Mouse (Mus musculus) forelimb bud, embryonic 11.5 days (tissue): ENCODE data around the gene Ccn2.

Experiments used
- DNase-seq: peaks from one replicate; pipeline ENCODE4 v3.0.0-alpha.2; 2012; ENCODE audit warnings: low read depth, low spot score

Gene Ccn2

DNA sequence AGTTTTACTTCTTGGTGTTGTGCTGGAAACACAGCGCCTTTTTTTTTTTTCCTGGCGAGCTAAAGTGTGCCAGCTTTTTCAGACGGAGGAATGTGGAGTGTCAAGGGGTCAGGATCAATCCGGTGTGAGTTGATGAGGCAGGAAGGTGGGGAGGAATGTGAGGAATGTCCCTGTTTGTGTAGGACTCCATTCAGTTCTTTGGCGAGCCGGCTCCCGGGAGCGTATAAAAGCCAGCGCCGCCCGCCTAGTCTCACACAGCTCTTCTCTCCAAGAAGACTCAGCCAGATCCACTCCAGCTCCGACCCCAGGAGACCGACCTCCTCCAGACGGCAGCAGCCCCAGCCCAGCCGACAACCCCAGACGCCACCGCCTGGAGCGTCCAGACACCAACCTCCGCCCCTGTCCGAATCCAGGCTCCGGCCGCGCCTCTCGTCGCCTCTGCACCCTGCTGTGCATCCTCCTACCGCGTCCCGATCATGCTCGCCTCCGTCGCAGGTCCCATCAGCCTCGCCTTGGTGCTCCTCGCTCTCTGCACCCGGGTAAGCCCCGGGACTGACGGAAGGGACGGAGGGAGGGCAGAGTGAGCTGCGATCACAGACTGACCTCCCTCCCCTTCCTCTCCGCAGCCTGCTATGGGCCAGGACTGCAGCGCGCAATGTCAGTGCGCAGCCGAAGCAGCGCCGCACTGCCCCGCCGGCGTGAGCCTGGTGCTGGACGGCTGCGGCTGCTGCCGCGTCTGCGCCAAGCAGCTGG, at the start of gene Ccn2:
Ccn2 (plus strand) TSS at position 193 of the 753 bp plus-strand sequence.
- DNase-seq: peak; percentile 87

DNA sequence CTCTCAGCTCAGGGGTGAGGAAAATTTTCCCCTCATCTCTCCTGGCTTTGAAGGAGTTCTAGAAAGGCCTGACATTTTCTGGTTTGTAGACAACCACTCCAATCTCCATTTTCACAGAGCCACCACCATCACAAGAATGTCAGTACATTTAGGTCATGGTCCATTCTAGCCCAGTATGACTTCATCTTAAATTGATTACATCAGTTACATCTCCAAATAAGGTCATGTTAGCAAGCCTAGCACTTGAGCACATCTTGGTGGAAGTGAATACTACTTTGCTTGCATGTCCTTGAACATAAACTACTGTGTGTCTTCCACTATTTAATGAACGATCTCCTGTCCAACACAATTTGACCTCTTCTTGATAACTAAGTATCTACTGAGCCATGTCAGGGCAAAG, 42.4 kb upstream of the Ccn2 start:
- DNase-seq: no peak

DNA sequence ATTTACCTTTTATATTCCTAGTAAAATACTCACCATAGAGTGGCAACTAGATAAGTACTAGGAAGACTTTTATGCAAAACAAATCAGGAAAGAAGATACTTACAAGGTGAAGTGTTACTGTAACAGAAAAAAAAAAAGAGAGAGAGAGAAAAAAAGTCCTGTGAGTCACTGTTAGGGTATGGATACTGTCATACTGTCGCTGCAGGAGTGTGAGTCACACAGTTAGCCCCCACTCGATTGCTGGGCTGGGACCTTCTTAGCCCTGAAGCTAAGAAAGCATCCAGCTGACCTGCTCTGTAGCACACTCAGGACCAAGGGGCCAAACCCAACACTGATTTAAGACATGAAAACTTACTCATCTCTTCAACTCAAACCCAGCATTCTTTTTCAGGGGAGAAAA, 41.2 kb upstream of the Ccn2 start:
- no peak for DNase-seq

DNA sequence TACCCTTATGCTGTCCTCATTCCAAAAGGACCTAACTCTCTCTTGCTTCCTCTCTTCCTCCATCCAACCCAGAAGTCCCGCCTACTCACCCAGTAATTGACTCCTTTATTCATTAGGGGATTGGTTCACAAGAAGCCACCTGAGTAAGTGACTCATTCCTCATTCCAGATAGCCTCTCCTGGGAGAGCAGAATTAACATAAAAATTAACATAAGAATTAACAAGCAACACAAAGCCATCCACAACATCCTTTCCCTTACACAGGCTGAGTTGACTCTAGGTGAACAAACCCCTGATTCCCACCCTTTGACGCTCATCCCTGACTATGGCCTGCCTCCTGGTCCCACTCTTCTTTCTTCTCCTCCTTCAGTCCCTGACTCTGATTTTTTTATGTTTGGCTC, 36.9 kb upstream of the Ccn2 start:
- no peak for DNase-seq

DNA sequence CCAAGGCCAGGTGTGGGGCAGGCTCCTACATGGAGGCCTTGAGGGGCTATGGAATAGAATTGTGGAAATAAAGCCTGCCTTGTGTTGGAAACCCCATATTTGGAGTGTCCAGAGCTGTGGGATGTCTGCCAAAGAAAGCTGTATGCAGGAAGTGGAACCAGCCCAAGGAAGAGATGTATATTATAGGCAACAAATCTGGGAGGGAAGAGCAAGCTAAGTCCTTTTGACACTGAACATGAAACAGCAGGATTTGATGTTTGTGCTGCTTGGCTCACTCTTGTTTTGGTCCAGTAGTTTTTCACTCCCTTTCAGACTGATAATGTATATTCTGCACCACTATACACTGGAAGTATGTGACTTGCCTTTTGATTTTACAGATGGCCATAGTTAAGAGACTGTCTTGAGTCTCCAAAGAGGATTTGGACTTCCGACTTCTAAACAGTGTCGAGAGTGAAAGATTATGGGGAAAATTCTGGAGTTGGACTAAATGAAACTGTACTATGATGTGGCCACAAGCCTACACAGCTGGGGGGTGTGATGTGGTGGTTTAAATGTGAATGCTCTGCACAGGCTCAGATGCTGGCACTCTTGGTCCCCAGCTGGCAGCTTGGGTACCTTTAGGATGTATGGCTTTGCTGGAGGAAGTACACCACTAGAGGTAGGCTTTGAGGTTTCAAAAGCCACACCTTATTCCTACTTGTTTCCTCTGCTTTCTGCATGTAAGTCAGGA, 25.4 kb upstream of the Ccn2 start:
- no peak for DNase-seq

DNA sequence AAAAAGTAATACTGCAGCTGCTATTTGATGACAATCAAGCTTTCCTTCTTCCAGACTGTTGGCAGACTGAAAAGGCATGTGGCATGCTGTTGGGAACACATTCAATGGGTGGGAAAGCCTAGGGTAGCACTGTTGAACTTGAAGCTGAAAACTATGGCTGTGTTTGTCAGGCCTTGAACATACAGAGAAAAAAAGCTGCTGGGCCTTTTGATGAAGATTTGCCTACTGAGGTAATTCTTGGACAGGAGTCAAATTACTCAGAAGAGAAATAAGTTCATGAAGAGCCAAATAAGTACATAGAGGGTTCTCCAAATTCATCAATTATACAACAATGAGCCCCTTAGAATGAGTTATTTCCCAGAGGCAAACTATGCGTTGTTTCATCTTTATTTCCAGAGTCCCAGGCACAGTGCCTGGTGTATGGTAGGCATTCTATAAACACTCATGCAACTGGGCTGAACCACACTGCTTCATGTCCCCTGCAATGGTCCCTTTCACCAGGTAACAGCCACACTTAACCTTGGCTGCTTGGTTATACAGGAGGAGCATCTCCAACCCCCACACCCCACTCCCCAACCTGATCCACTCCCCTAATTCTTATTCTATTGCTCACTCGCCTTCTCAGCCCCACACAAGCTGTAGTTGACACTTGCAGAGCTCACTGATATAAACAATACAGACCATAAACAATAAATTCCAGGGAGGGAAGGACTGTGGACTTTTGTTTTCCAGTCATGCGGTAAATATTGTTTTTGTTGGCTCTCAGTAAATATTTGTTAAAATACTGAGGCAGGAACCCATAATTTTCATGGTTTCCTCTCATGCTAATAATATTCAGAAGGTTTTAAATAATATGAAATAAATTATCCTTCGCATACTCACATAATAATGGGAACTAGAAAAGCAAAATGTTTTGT, 22.9 kb upstream of the Ccn2 start:
- no peak for DNase-seq

DNA sequence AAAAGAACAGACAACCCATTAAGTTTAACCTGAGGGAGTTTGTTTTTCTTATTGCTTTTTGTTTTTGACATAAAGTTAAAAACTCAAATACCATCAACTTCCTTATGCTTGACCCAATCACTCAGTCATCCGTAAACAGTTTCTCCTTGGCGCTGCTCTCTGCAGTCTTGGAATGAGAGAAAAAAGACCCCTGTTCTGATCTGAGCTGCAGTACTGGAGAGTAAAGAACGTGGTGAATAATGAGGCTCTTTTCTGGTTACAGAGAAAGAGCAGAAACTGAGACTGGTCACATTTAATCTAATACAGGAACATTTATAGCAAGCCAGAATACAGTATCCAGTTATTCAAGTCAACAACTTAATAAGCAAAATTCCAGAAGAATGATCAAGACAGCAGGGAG, 21.8 kb upstream of the Ccn2 start:
- no peak for DNase-seq

DNA sequence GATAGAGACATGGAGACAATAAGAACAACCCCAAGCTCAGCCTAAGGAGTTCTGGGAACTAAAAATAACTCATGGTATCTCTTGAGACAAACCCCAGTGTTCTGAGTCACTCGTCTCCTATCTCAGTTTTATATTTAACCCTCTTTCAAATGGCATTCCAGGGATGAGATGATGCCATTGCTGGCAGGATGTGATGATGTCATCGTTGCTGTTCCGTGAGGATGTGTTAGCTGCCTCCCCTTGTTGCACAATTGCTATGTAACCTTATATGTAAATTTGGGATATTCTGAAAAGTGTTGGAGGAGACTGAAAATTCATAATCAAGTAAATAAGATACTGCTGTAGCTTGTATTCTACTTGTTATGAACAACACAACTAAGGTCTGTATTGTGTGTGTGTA, 14.2 kb upstream of the Ccn2 start:
- DNase-seq: no peak

DNA sequence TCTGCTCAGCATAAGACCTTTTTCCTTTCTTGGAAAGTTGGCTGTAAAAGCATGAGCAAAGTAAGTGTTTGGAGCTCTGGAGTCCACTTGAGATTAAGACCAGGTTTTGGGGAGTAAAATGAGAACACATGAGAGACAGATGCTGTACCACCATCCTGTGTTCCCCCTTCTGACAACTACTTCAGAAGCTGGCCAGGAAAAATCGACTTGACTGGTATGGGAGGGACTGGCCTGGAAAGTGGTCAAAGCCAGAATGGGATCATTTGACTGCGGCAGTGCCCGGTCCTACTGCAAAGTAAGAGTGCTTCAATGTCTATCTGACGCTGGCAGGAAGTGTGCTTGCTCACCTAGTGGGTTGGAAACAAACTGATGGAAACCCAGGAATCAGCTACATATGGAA, 6.4 kb upstream of the Ccn2 start:
- DNase-seq: no peak

DNA sequence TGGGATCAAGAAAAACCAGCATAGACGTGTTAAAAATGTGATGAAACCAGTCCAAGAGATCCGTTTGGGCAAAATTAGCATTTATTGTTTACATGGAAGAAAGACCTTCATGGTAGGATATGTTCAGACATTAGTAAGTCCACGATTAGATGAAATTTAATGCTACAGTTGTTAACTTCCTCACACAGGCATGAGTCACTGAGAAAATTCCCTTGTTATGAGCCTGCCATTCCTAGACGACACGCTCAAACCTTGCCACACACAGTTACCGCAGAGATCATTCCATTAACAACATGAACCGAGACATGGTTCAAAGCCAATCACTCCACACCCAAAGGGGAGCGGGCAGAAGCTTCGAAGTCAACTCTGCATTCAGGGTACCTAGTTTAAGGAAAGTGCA, 6.0 kb upstream of the Ccn2 start:
- DNase-seq: no peak

DNA sequence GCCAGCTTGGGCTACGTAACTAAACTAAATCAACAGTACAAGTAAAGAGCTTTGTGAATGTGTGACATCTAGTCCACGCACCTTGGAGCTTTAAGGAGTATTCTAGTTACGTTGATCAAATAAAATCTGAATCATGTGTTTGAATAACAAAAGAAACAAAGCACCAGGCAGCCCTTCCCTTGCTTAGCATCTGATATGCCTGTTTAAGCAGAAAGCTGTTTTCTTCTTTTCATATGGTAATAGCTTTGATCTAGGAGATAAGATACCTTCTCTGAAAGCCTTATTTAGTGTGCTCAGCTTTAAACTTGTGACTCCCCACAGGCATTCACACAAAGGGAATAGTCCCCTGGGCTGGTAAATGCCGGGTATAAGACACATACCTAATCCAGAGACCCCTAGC, 4.7 kb upstream of the Ccn2 start:
- DNase-seq: no peak

DNA sequence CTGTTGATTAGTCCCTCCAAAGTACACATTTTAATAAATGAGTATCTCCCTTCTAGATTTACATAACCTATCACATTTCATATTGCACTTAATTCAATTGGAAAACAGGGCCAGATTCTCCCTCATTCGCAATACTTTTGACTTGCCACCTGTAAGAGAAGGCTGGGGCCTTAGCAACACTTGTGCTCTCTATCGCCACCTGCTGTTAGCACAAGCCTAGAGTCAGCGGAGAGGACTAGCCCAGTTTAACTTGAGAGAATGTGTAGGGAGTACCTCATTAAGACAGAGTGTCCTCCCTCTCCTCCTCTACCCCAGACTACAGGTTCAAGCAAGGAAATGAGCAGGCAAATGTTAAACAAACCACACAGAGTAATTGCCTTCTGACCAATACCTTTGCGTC, 4.1 kb upstream of the Ccn2 start:
- DNase-seq: peak; percentile 83

DNA sequence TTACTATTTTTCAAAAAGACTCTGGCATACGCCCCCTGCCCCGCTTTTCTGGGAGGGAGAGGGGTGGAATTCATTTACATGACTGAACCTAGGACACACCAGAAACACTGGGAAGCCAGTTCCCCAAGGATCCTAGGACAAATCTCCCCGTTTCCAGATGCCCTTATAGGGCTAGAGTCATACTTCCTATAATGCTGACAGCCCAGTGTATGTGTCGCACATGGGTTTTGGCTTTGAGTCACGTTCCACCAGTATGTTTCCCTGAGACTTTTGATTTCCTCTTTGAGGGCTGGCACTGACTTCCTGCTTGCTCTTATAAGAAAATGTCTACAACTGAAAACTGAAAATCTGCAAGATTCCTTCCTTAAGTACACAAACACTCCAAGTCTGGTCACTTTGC, 3.5 kb upstream of the Ccn2 start:
- no peak for DNase-seq

DNA sequence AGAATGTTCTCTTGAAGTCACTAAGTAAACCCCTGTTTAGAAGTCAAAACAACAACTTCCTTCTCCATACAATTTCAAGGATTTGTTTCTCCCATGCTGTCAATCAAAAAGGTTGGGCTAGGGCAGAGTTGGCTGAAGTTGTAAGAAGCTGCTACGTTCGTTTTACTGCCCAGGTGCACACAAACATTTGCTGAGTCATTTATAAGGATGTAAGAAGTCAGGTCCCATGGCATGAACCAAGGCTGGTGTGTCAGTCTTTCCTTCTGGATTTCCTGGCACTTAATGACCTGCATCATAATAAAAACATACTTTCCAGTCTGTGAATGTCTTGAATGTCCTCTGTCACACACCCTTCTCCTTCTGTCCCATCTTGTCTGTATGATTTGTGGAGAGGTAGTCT, 2.9 kb upstream of the Ccn2 start:
- no peak for DNase-seq

DNA sequence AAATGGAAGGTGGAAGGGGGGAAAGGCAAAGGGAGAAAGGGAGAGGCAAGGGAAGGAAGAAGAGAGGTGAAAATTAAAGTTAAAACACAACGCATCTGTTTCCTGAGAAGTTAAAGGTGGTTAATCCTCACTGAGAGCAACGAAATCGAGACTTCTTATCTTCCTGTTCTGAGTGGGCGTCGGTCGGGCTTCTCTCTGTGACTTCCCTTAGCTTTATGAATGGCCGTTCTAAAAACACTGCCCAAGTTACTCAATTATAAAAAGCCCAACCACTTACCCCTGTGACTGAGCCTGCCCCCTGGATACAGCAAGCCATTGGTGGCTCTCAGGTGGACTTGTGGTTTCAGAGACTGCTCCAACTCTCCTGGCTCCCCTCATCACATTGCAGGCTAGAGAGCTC, 2.3 kb upstream of the Ccn2 start:
- no peak for DNase-seq

DNA sequence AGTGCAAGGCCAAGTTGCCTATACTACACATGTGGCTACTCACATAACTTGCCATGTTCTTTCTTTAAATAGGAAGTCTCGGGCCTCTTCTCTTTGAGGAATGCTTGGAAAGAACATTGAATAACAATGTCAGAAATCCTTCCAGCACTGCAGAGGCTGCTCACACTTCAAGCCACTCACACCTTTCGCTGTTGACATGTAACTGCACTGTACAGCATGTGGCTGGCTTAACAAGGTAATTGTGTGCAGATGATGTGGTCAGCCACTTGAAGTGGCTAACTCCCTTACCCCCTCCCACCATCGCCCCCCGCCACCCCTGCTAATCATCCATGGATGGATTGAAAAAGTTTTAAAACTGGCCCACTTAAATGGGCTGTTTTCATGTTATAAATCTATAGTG, 1.7 kb upstream of the Ccn2 start:
- DNase-seq: peak; percentile 51

DNA sequence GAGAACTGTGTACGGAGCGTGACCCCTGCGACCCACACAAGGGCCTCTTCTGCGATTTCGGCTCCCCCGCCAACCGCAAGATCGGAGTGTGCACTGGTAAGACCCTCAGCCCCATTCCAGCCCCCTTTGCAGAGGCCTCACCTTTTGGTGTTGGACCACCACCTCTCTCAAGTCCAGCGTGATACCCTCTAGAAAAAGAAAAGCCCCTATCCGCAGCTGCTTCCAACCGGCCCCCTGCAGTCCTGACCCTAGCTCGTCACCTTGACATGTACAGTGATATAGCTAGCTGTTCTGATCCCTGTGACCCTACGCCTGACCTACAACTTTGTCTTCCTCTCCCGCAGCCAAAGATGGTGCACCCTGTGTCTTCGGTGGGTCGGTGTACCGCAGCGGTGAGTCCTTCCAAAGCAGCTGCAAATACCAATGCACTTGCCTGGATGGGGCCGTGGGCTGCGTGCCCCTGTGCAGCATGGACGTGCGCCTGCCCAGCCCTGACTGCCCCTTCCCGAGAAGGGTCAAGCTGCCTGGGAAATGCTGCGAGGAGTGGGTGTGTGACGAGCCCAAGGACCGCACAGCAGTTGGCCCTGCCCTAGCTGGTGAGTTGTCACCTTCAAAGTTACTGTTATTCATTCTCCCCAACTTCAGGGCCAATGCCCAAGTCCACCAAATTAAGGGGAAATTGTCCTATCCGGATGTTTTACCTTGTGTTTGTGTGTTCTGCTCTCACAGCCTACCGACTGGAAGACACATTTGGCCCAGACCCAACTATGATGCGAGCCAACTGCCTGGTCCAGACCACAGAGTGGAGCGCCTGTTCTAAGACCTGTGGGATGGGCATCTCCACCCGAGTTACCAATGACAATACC, 994 bp downstream of the Ccn2 start:
- DNase-seq: no peak

DNA sequence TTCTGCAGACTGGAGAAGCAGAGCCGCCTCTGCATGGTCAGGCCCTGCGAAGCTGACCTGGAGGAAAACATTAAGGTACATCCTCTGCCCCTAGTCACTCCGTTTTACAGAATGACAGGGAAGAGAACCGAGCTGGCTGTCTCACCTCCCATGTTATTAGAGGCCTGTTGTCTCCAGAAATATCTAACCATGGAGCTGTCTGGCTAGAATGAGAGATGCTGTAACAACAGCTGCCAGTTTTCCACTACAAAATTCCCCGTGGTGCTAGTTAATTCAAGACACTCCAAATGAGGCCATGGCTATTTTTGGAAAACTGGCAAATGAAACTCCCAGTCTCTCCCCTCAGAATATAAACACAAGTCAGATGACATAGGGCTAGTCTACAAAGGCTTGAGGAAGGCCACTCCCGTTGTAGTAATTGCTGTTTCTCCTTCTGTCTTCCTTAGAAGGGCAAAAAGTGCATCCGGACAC, 1.7 kb downstream of the Ccn2 start:
- no peak for DNase-seq

DNA sequence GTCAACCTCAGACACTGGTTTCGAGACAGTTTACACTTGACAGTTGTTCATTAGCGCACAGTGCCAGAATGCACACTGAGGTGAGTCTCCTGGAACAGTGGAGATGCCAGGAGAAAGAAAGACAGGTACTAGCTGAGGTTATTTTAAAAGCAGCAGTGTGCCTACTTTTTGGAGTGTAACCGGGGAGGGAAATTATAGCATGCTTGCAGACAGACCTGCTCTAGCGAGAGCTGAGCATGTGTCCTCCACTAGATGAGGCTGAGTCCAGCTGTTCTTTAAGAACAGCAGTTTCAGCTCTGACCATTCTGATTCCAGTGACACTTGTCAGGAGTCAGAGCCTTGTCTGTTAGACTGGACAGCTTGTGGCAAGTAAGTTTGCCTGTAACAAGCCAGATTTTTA, 2.5 kb downstream of the Ccn2 start:
- no peak for DNase-seq

DNA sequence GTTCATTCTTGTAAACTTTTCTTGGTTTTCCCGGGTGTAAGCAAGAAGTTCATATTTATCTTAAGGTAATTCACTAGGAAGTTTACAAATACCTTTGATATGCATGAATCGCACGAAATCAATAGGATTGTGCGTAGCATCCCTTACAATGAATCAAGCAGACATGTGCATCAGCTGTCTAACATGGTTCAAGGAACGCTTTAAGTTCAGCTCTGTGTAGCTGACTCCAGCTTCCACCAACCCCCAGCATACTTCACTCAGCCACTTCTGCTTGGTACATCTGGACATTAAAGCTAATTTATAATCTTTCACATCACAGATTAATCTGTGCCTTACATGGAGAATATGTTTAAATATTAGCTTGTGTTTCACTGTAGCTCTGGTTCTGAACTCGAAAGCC, 3.5 kb downstream of the Ccn2 start:
- DNase-seq: no peak

DNA sequence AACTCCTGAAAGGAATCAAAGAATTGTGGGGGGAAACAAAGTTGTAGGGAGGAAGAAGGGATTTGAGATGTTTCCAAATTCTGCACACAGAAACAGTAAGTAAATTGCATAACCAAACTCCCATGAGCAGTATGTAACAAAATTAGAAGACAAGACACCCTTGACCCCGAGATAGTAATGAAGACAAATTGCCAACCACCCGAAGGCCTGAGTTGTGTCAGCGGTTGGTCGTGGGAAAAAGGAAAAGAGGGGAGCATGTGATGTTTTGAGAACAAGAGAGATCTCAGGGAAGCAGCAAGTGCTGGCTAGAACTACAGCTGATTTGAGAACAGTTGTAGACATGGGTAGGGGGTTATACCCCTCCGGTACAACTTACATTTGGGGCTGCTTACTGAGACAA, 4.6 kb downstream of the Ccn2 start:
- no peak for DNase-seq
